Mouse (Mus musculus): ENCODE measurements around the gene Gprin1.
"Not testable (repeated sequence)": the region's sequence is repeated elsewhere in the genome, so short reads cannot be mapped to it uniquely, and the experiment has no call there.

- not testable (repeated sequence) for TF ChIP-seq CTCF (IDR thresholded peaks at IDR 0.05; ENCODE audit: extremely low read depth, insufficient read depth, insufficient read length, insufficient replicate concordance); POLR2A (IDR thresholded peaks at IDR 0.05; ENCODE audit: low read depth, low read length)
These were observed 37.9 kb upstream of the Gprin1 start for GRCm38 (mm10) chr13:54787591-54787990.

All from spleen, adult 2 months (tissue).